Mouse (Mus musculus): Measurements from ENCODE around the gene Tssk6.

Gene Tssk6

GRCm38 (mm10) chr8:69884141-69884540, 17.8 kb upstream of the Tssk6 start:
- DNase-seq (ENCODE audit: low spot score), result no peak

DNA sequence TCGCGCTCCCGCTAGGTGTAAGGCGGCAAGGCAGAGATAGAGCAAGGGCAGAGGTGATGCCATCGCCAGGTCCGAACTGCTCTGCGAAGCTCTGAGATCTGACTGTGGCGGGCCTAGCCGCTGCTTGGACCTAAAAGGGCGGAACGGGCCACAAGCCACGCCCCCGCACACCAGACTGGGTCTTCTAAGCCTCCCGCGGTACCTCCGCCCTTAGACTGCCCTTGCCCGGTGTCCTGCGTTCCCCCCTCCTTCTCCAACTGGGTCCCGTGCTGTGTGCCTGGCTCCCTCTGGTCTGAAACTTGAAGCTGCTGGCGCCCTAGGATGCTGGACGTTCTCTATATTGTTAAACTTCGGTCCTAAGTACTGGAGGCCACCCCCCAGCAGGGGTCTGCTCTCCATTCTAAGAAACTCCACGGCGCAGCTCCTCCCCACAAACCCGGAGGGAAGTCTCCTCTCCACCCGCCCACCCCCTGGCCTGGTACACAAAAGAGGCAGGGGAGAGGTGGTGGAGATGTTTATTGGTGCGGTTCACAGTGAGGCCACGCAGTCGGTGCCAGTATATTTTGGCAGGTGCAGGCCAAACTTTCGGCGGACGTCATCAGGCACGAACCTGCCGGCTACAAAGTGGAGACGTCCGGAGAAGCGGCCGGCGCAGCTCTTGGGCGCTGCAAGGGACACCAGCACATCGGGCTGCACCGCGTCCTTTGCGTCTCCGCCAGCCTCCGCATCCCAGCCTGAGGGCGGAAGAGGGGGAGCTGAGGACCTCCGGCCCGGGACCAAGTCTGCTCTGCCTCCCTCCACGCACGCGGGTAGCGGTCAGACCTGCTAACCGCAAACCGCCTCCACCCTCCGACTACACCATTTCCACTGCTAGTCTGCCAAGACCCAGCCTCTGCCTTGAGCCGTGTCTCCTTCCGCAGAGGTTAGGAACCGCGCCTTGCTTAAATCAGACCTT, 14.4 kb upstream of the Tssk6 start, which contains the start of gene Cilp2:
Gene Cilp2, minus strand, starts transcription at position 399 of the 955 bp plus-strand sequence.
- no peak for DNase-seq (ENCODE audit: low spot score)

GRCm38 (mm10) chr8:69888244-69888866, 13.6 kb upstream of the Tssk6 start:
- DNase-seq (ENCODE audit: low spot score), result no peak

GRCm38 (mm10) chr8:69888902-69889301, 13.1 kb upstream of the Tssk6 start:
- DNase-seq (ENCODE audit: low spot score), result no peak

- peak; percentile 53 for DNase-seq (ENCODE audit: low spot score)
Measured at GRCm38 (mm10) chr8:69890813-69891241, 11.2 kb upstream of the Tssk6 start.

DNA sequence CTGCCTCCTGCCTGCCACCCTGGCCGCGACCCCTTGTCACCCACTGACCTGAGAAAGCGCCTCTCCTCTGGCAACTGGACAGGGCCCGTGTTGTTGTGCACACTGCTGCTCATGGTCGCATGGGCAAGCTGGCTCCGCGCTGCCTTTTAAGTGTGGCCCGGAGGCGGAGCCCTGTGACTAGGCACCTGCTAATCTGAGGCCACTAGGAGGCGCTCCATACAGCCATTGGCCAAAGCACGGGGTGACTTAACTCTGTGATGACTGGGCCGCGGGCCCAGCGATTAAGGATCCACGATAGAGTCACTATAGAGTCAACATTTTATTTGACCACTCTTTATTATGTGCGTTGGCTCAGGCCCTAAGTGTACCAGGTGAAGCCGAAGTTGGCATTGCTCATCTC, 8.1 kb upstream of the Tssk6 start:
- DNase-seq (ENCODE audit: low spot score), result no peak

DNA sequence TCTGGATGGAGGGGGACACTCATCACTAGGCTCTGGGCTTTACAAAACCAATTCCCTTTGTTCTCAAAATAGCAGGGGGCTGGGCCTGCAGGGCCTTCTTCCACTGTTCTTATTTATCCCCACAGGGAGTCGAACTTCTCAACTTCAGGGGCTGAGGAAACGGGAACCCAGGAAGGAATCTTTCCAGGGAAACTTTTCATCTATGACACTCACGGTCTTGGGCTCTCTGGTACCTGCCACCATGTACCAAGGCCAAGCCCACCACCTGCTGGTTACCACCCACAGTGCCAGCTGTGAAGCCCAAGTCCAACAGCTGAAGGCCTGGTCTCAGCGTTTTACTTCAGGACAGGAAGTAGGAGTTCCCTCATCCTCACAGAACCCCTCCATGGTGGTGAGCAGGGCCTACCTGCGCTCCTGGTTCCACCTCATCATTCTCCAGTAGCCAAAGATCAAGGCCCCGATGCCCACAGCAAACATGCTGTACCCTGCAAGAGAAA, 7.1 kb upstream of the Tssk6 start:
- no peak for DNase-seq (ENCODE audit: low spot score)

DNA sequence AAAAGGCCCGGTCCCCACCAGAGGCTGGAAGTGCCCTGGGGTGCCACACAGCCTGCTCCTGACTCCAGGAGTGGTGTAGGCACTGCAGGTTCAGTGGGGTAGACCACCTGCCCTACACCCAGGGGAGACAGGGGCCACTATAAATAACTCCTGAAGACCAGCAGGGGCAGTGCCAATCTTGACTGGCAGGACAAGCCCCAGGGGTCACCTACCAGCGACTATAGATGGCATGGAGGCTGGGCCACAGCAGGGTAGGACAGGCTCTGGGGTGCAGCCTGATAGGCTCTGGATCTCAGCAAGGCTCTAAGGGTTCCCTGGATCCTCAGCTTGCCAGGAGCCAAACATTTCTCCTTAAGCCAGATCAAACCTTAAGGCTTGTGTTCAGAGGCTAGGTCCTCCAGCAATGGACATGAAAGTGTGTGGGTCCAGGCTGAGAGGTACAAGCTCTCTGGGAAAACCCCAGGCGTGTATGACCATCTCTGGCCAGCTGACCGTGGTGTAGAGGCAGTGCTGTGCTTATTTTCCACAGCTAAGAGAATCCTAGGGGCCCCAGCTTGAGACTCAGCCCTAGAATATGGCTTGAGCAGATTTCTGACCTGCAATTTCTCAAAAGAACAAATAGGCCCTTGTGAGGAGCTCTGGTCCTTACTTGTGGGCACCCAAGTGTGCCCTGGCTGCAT, 6.1 kb upstream of the Tssk6 start:
- no peak for DNase-seq (ENCODE audit: low spot score)

- no peak for DNase-seq (ENCODE audit: low spot score)
Measured at GRCm38 (mm10) chr8:69897857-69898256, 4.1 kb upstream of the Tssk6 start.

DNA sequence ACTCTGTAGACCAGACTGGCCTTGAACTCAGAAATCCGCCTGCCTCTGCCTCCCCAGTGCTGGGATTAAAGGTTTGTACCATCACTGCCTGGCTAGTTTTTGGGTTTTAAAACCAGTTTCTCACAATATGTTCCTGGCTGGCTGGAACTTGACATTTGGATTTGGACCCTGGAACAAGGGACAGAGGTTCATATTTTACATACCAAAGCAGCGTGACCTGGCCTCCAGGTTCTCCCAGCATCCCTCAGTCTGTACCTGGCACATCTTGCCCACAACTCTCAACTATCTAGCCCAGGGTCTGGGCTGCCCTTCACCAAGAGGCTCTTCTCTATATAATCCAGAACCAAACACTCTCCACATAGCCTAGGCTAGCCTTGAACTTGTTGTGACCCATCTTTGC, 2.1 kb upstream of the Tssk6 start:
- DNase-seq (ENCODE audit: low spot score), result no peak

DNA sequence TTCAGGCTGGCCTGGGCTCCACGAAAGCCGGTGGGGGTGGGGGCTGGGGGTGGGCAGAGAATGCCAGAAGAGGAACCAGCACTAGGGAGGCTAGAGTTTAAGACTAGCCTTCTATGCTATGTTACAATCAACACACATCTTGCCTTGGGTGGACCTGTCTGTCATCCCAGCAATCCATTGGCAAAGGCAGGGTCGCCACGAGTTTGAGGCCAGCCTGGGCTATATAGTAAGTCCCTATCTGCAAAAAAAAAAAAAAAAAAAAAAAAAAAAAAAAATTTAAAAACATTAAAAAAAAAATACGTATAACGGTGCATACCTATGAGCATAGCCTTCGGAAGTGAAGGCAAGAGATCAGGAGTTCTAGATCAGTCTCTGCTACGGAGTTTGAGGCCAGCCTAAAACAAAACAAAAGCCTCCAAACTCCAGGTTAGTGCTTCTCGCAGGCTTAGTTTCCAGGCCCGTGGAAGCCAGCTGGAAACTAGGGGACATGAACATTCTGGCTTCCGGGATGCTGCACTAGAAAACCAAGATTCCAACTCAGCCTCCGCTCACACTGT, 1.0 kb upstream of the Tssk6 start:
- no peak for DNase-seq (ENCODE audit: low spot score)

DNA sequence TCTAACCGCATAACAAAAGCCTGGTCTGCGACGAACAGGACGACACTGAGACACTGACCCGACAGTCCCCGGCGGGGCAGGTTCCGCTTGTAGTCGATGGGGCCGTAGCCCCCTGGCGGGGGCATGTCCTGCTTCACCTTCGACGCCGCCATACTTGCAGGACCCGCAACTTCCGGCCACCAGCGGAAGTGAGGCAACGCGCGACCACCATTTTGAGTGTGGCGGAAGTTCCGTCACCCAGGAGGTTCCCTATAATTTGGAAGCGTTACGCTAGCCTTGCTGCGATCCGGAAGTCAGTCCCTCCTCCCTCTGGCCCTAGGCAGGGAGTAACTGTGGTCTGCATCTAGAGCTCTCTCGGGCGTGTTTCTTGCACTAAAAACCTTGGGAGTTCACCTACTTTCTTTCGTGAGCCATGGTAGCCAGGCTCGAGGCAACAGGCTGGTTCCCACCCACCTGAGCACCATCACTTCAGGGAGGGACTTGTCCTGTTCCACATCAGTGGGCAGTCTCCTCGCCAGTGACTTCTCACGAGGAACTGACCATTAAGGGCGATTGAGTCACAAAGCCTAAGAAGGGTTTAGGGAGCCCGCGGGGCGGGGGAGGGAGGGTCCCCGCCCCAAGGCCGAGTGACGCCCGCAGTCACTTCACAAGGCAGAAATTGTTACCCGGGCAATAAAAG, 361 bp upstream of the Tssk6 start:
- DNase-seq (ENCODE audit: low spot score), result peak; percentile 93

DNA sequence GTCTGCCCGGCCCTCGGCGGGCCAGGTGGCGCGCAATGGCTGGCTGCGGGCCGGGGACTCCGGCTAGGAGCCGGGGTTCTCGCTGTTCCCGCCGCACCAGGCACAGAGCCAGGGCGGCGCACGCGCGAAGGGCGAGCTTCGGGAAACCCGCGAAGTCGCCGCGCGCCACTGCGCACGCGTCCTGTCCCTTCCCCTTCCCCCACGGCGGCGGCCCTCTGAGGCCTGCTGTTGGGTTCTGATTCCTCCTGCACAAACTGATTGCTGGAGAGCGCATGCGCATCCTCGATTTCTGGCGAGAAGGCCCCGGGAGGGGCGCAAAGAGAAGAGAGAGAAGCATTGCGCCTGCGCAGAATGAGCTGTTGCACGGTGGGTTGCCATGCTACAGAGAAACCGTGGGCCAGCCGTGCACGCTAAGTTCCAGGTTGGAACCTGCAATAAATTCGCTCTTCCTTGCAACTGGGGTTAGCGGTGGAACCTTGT, 1.1 kb downstream of the Tssk6 start:
- DNase-seq (ENCODE audit: low spot score), result peak; percentile 98

GRCm38 (mm10) chr8:69904096-69904495, 2.1 kb downstream of the Tssk6 start:
- no peak for DNase-seq (ENCODE audit: low spot score)

GRCm38 (mm10) chr8:69906260-69906659, 4.3 kb downstream of the Tssk6 start:
- no peak for DNase-seq (ENCODE audit: low spot score)

- DNase-seq (ENCODE audit: low spot score), result no peak
Measured at GRCm38 (mm10) chr8:69907106-69907505, 5.1 kb downstream of the Tssk6 start.

GRCm38 (mm10) chr8:69911917-69912316, 9.9 kb downstream of the Tssk6 start:
- no peak for DNase-seq (ENCODE audit: low spot score)

DNA sequence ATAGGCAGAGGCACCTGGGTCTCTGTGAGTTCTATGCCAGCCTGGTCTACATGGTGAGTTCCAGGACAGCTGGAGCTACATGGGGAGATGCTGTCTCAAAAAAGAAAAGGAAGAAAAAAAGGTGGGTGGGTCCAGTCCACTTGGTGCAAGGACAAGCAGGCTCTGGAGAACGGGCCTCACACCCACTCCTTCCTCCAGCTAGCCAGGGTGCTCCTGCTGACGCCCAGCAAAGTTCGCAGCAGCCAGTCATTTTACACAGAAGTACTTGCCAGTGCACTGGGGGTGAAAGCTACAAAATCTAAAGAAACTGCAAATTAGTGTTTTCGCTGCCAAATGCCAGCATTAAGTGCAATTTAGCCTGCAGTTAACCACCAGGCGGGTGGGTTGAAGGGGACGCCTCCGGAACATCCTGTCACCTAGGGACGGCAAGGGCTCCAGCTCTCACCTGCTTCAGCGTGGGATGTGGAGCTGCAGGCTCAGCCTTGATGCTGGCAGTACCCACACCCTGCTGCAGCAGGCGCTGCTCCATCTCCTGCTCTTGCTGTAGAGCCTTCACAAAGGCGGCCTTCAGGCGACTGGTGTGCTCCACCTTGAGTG, 10.6 kb downstream of the Tssk6 start:
- DNase-seq (ENCODE audit: low spot score), result peak; percentile 61

DNA sequence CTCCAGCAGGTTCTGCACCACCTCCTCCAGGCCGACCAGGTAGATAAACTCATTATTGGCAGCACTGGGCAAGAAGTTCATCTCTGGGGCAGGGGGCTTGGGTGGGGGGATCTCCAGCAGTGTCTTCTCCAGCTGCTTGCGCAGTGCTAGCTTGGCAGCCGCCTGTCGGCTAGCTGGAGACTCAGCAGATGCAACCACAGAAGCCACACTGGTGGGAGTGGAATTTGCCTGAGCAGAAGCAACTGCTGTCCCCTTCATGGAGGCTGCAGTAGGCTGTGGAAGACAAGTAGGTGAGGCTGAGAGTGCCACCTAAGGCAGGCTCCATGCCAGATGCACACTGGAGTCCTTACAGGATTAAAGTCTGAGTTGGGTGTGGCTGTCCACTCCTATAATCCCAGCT, 12.5 kb downstream of the Tssk6 start:
- no peak for DNase-seq (ENCODE audit: low spot score)

DNA sequence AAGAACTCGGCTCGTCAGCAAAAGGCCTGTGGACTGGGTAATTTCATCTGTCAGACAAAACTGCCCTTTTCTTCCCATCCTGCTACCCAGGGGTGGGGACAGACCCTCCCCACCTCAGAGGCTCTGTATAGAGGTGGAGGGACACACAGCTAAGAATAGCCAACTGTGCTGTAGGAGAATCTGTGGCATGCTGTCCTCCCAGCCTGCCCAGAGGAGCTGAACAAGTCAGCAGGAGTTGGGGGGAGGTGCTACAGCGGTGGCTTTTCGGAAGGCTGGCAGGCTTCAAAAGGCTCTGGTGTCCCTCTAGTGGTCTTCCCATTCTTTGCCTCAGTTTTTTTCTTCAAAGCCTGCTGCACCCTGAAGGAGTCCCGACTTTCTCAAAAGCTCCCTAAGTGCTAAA, 13.8 kb downstream of the Tssk6 start:
- DNase-seq (ENCODE audit: low spot score), result no peak

DNA sequence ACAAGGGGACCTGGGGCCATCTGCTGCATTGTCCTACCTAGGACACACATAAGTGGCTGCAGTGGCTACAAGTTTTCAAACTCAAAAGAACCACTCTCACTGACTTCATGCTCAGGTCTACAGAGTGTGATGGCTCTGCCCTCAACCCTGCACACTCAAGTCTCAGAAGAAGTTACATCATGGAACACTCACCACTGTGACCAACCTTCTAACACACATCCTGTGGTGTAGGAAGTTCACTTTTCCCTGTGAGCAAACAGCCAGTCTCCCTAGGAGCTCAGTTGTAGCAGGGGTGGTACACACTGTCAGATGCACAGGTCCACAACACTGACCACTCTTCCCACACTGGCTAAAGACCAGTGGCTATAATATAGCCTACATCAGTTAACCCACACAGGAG, 16.5 kb downstream of the Tssk6 start:
- DNase-seq (ENCODE audit: low spot score), result no peak

All from left cerebral cortex, adult 11 months (tissue).